Mouse (Mus musculus): Measurements from ENCODE around the gene Tmem80.

The Tmem80 gene

GRCm38 (mm10) chr7:141327469-141328372 is at the start of gene Tmem80, which contains the start of gene Deaf1:
Tmem80 (plus strand) TSS chr7:141327739.
Deaf1 (minus strand) TSS chr7:141327690.
- in situ Hi-C loops (cut with MboI; ENCODE audit: unreplicated experiment in 2 of 2) = no loop called here

- in situ Hi-C loops (cut with MboI; ENCODE audit: unreplicated experiment in 2 of 2) = no loop called here
These were observed 48.6 kb upstream of the Tmem80 start, which contains the start of gene Sct for GRCm38 (mm10) chr7:141278766-141279590. Sct (minus strand) TSS chr7:141279133.

GRCm38 (mm10) chr7:141281442-141281841 is 46.1 kb upstream of the Tmem80 start:
- in situ Hi-C loops (cut with MboI; ENCODE audit: unreplicated experiment in 2 of 2) = no loop called here

- in situ Hi-C loops (cut with MboI; ENCODE audit: unreplicated experiment in 2 of 2) = no loop called here
These were observed 44.8 kb upstream of the Tmem80 start for GRCm38 (mm10) chr7:141282756-141283155.

- in situ Hi-C loops (cut with MboI; ENCODE audit: unreplicated experiment in 2 of 2) = no loop called here
These were observed 39.5 kb upstream of the Tmem80 start for GRCm38 (mm10) chr7:141288042-141288441.

- in situ Hi-C loops (cut with MboI; ENCODE audit: unreplicated experiment in 2 of 2) = no loop called here
These were observed 35.5 kb upstream of the Tmem80 start, which contains the start of gene Drd4 for GRCm38 (mm10) chr7:141291921-141292582. Drd4 (plus strand) TSS chr7:141292006.

- in situ Hi-C loops (cut with MboI; ENCODE audit: unreplicated experiment in 2 of 2) = no loop called here
These were observed 34.8 kb upstream of the Tmem80 start for GRCm38 (mm10) chr7:141292583-141293388.

- in situ Hi-C loops (cut with MboI; ENCODE audit: unreplicated experiment in 2 of 2) = no loop called here
These were observed 33.6 kb upstream of the Tmem80 start for GRCm38 (mm10) chr7:141293852-141294471.

GRCm38 (mm10) chr7:141294479-141294878 is 33.1 kb upstream of the Tmem80 start:
- in situ Hi-C loops (cut with MboI; ENCODE audit: unreplicated experiment in 2 of 2) = no loop called here

- in situ Hi-C loops (cut with MboI; ENCODE audit: unreplicated experiment in 2 of 2) = no loop called here
These were observed 29.5 kb upstream of the Tmem80 start for GRCm38 (mm10) chr7:141297926-141298650.

- in situ Hi-C loops (cut with MboI; ENCODE audit: unreplicated experiment in 2 of 2) = no loop called here
These were observed 28.4 kb upstream of the Tmem80 start for GRCm38 (mm10) chr7:141299175-141299574.

GRCm38 (mm10) chr7:141301386-141301785 is 26.2 kb upstream of the Tmem80 start:
- in situ Hi-C loops (cut with MboI; ENCODE audit: unreplicated experiment in 2 of 2) = no loop called here

GRCm38 (mm10) chr7:141302702-141303268 is 24.8 kb upstream of the Tmem80 start:
- in situ Hi-C loops (cut with MboI; ENCODE audit: unreplicated experiment in 2 of 2) = no loop called here

GRCm38 (mm10) chr7:141304537-141304936 is 23.0 kb upstream of the Tmem80 start:
- in situ Hi-C loops (cut with MboI; ENCODE audit: unreplicated experiment in 2 of 2) = no loop called here

- in situ Hi-C loops (cut with MboI; ENCODE audit: unreplicated experiment in 2 of 2) = loop anchor here in 1 of 2 experiments (10.0 kb wide), 1 partner anchor 50 kb away; the partner anchor contains the start of gene Irf7
These were observed 13.1 kb upstream of the Tmem80 start for GRCm38 (mm10) chr7:141314416-141314815.

- in situ Hi-C loops (cut with MboI; ENCODE audit: unreplicated experiment in 2 of 2) = loop anchor here (5.0 to 10.0 kb wide), 2 partner anchors 43 to 50 kb away; partner anchors contain the start of gene Irf7 (in 1 of the 2)
These were observed 12.5 kb upstream of the Tmem80 start for GRCm38 (mm10) chr7:141315076-141315475.

- in situ Hi-C loops (cut with MboI; ENCODE audit: unreplicated experiment in 2 of 2) = loop anchor here (5.0 to 10.0 kb wide), 2 partner anchors 44 to 51 kb away; partner anchors contain the start of gene Irf7 (in 1 of the 2)
These were observed 11.6 kb upstream of the Tmem80 start for GRCm38 (mm10) chr7:141315974-141316373.

- in situ Hi-C loops (cut with MboI; ENCODE audit: unreplicated experiment in 2 of 2) = loop anchor here (5.0 to 10.0 kb wide), 2 partner anchors 45 to 53 kb away; partner anchors contain the start of gene Irf7 (in 1 of the 2)
These were observed 9.9 kb upstream of the Tmem80 start for GRCm38 (mm10) chr7:141317619-141318132.

Data from v-Abl transformed pro-B cells (cell line).